Mouse (Mus musculus): ENCODE measurements around the gene Prnd.

DNA sequence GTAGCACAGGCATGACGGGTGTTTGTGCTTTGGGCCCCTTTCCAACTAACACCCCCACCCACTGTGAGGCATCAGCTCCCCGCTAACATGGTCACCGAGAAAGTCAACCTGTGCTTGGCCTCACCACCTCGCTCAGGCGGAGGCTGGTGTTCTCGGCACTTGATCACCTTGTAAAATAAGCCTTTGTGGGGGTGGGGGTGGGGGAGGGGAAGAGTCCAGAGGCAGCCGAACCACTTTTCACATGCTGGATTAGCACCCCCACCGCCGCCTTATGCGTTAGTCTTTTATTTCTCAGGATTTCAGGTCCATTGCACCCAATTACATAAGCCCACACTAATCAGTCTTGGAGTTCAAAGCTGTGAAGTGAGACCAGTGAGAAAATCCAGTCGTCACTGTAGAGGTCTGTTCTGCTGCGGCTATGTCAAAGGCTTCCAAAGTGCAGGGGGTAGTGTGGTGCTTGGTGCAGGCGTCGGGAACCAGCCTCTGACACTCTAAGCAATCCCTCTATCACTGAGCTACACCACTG is 43.0 kb downstream of the Prnd start:
- TF ChIP-seq CTCF (conservative IDR thresholded peaks at IDR 0.05 in 1 of 2, IDR thresholded peaks at IDR 0.05 in 1 of 2; ENCODE audit: low read depth in 2 of 2, low read length in 2 of 2) (no peak), POLR2A (IDR thresholded peaks at IDR 0.05; ENCODE audit: low read depth, low read length) (no peak), RAD21 (IDR thresholded peaks at IDR 0.05; ENCODE audit: low read depth, low read length) (no peak)

All from CH12.LX (cell line).